Comparison of ENCODE assay signal across 13 mouse cellular contexts in the genomic region with DNA sequence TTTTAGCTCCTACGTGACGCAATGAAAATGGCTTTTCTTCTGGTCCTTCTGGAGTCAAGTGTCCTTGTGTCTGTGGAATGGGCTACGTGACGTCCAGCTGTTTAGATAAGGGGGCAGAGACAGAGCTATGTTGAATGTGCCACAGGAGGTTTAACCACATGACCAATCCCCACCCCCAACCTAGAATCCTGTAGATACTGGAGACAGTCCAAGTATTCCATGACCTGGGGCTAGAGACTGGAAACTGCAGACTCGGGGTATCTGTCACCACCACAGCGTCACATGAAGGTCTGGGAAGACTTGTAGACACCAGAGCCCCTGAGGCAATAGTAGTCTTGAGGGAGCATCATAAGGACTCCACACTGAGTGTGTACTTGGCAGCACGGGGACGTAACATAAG. TPM values are rescaled to one million over a fixed set of nuclear protein-coding genes. Genes with fewer than 3 reads are reported as not detected.
A peak's percentile ranks its signal among the peaks of the same experiment; 100 is the strongest.
DNase-seq lines count a peak whose midpoint lies in the region; ATAC-seq lines count a peak whose summit lies in the region.
"Had no signal": no experiment of that assay in that cellular context is flagged by ENCODE, and none has a peak within 500 bp of the region (broad histone marks: within the 10 kb centered on the region; RNA-seq: fewer than 3 reads in every experiment).

No protein-coding gene starts in this region.

- no peak overlapping the region for H3K4me2 ChIP-seq in heart, embryonic 12.5 days
- no peak overlapping the region for H3K4me2 ChIP-seq in midbrain, embryonic 14.5 days (ENCODE audit: low read length)
- no peak overlapping the region for H3K4me2 ChIP-seq in midbrain, embryonic 16.5 days (ENCODE audit: low read length)
- no peak overlapping the region for H3K4me2 ChIP-seq in intestine, embryonic 14.5 days (ENCODE audit: low read length)
- H3K4me2 ChIP-seq in stomach, embryonic 16.5 days (ENCODE audit: low read depth, low read length), result no peak overlapping the region
- H3K4me2 ChIP-seq: midbrain, embryonic 11.5 days had no signal

- H3K27ac ChIP-seq in heart, embryonic 12.5 days (ENCODE audit: poor library complexity, severe bottlenecking), result peak overlapping the region; percentile 55; the same call in 1 of the 2 replicates
- H3K27ac ChIP-seq in midbrain, embryonic 14.5 days (replicated peaks; ENCODE audit: low read depth, low read length), result 0 out of 2 replicates have a peak overlapping the region, but pooled peaks have one; percentile 1
- H3K27ac ChIP-seq in midbrain, embryonic 16.5 days (ENCODE audit: low read length), result no peak overlapping the region
- peak overlapping the region; percentile 79; the same call in 1 of the 2 replicates for H3K27ac ChIP-seq in intestine, embryonic 14.5 days (ENCODE audit: low read depth)
- peak overlapping the region; percentile 47; the same call in 1 of the 2 replicates for H3K27ac ChIP-seq in stomach, embryonic 16.5 days (ENCODE audit: low read length)

- intact Hi-C loops in heart, postnatal 10 days (cut with DNase I), result no loop called here

- no peaks in the 10 kb centered on the region for H3K27me3 ChIP-seq in heart, embryonic 12.5 days (replicated peaks)
- no peaks in the 10 kb centered on the region for H3K27me3 ChIP-seq in midbrain, embryonic 14.5 days (ENCODE audit: control insufficient read depth, insufficient read depth, low read length)
- no peaks in the 10 kb centered on the region for H3K27me3 ChIP-seq in midbrain, embryonic 16.5 days (ENCODE audit: control insufficient read depth, insufficient read depth, low read depth, low read length)
- H3K27me3 ChIP-seq in intestine, embryonic 14.5 days (replicated peaks; ENCODE audit: control insufficient read depth, insufficient read depth, low read length), result no peaks in the 10 kb centered on the region
- no peaks in the 10 kb centered on the region for H3K27me3 ChIP-seq in stomach, embryonic 16.5 days (ENCODE audit: control insufficient read depth, insufficient read depth, low read length)

- H3K9me3 ChIP-seq in heart, embryonic 12.5 days (replicated peaks), result no peaks in the 10 kb centered on the region
- H3K9me3 ChIP-seq in midbrain, embryonic 14.5 days (ENCODE audit: control insufficient read depth, low read length), result no peaks in the 10 kb centered on the region
- H3K9me3 ChIP-seq in midbrain, embryonic 16.5 days (replicated peaks; ENCODE audit: control insufficient read depth, low read length, poor library complexity, severe bottlenecking), result no peaks in the 10 kb centered on the region
- no peaks in the 10 kb centered on the region for H3K9me3 ChIP-seq in intestine, embryonic 14.5 days (ENCODE audit: control insufficient read depth, low read length)
- no peaks in the 10 kb centered on the region; the same call in 1 of the 2 replicates for H3K9me3 ChIP-seq in stomach, embryonic 16.5 days (replicated peaks; ENCODE audit: control insufficient read depth, low read length)
- H3K9me3 ChIP-seq: forebrain, embryonic 10.5 days; G1E had no signal

- peak; percentile 61; the same call in 1 of the 2 replicates for ATAC-seq in heart, embryonic 12.5 days (ENCODE audit: insufficient number of reproducible peaks, low FRiP score)
- no peak for ATAC-seq in midbrain, embryonic 14.5 days (ENCODE audit: low FRiP score, low TSS enrichment)
- no peak for ATAC-seq in midbrain, embryonic 16.5 days
- ATAC-seq in intestine, embryonic 14.5 days (replicated peaks; ENCODE audit: low FRiP score, low TSS enrichment, low read depth), result no peak
- ATAC-seq in stomach, embryonic 16.5 days (ENCODE audit: insufficient read depth, low FRiP score), result no peak

- H3K9ac ChIP-seq in heart, embryonic 12.5 days, result no peak overlapping the region
- no peak overlapping the region for H3K9ac ChIP-seq in midbrain, embryonic 14.5 days (replicated peaks; ENCODE audit: low read length)
- no peak overlapping the region for H3K9ac ChIP-seq in midbrain, embryonic 16.5 days (ENCODE audit: low read depth, low read length)
- H3K9ac ChIP-seq in intestine, embryonic 14.5 days (ENCODE audit: low read length), result no peak overlapping the region
- no peak overlapping the region for H3K9ac ChIP-seq in stomach, embryonic 16.5 days (ENCODE audit: low read length)

- 35% methylated on average over 8 of the region's 8 CpGs for WGBS in heart, embryonic 12.5 days
- 78% methylated on average over 8 of the region's 8 CpGs for WGBS in midbrain, embryonic 14.5 days
- WGBS in midbrain, embryonic 16.5 days, result 78% methylated on average over 8 of the region's 8 CpGs
- WGBS in intestine, embryonic 14.5 days, result 64% methylated on average over 8 of the region's 8 CpGs
- 58% methylated on average over 8 of the region's 8 CpGs for WGBS in stomach, embryonic 16.5 days

- DNase-seq in heart, postnatal 10 days, result no peak
- no peak for DNase-seq in midbrain, embryonic 14.5 days
- no peak for DNase-seq in intestine, embryonic 14.5 days (ENCODE audit: low spot score)
- no peak for DNase-seq in cerebellum, postnatal 4 days (ENCODE audit: low spot score in 2 of 2)
- no peak for DNase-seq in layer of hippocampus, adult 18-20 months (ENCODE audit: low spot score in 2 of 2)
- DNase-seq: adrenal gland, adult 8-10 months; cerebellum, postnatal 10 days had no signal

- peaks cover 36% of the 10 kb centered on the region for H3K4me1 ChIP-seq in heart, embryonic 12.5 days (replicated peaks)
- H3K4me1 ChIP-seq in midbrain, embryonic 14.5 days (ENCODE audit: control insufficient read depth, insufficient read depth, low read length), result 0 out of 2 replicates have a peak, but pooled peaks cover 4% of the 10 kb centered on the region
- H3K4me1 ChIP-seq in midbrain, embryonic 16.5 days (ENCODE audit: control insufficient read depth, insufficient read depth, low read length), result peaks cover 4% of the 10 kb centered on the region; the same call in 1 of the 2 replicates
- peaks cover 39% of the 10 kb centered on the region for H3K4me1 ChIP-seq in intestine, embryonic 14.5 days (replicated peaks; ENCODE audit: control insufficient read depth, insufficient read depth, low read length)
- peaks cover 43% of the 10 kb centered on the region for H3K4me1 ChIP-seq in stomach, embryonic 16.5 days (ENCODE audit: control insufficient read depth, insufficient read depth, low read length)

- H3K4me3 ChIP-seq in heart, embryonic 12.5 days, result no peak overlapping the region
- no peak overlapping the region for H3K4me3 ChIP-seq in midbrain, embryonic 14.5 days (replicated peaks; ENCODE audit: low read depth, low read length)
- no peak overlapping the region for H3K4me3 ChIP-seq in midbrain, embryonic 16.5 days (ENCODE audit: low read depth, low read length)
- no peak overlapping the region for H3K4me3 ChIP-seq in intestine, embryonic 14.5 days (ENCODE audit: low read depth, low read length)
- no peak overlapping the region for H3K4me3 ChIP-seq in stomach, embryonic 16.5 days (replicated peaks; ENCODE audit: low read length)
- H3K4me3 ChIP-seq: forebrain, embryonic 10.5 days had no signal

- no peaks in the 10 kb centered on the region for H3K36me3 ChIP-seq in heart, embryonic 12.5 days
- H3K36me3 ChIP-seq in midbrain, embryonic 14.5 days (ENCODE audit: control insufficient read depth, insufficient read depth, low read length), result no peaks in the 10 kb centered on the region
- no peaks in the 10 kb centered on the region for H3K36me3 ChIP-seq in midbrain, embryonic 16.5 days (ENCODE audit: control insufficient read depth, insufficient read depth, low read length)
- no peaks in the 10 kb centered on the region for H3K36me3 ChIP-seq in intestine, embryonic 14.5 days (ENCODE audit: control insufficient read depth, insufficient read depth, low read length)
- no peaks in the 10 kb centered on the region for H3K36me3 ChIP-seq in stomach, embryonic 16.5 days (ENCODE audit: control insufficient read depth, insufficient read depth, low read length)
- H3K36me3 ChIP-seq: forebrain, embryonic 10.5 days; G1E had no signal

RNA-seq across cellular contexts. Expression of a gene that starts 22.8 kb away (rescaled TPM):
- polyA plus RNA-seq in heart, embryonic 12.5 days (2016; fragmentation: Nextera tagmentation; extraction: Ambion mirVana), result 0.22 TPM in 1 of 2 replicates, not detected in the other
- under 1 TPM in 1 of 2 experiments, not detected in 1; 0.30 TPM for total RNA-seq in heart, postnatal 10 days (2021)
- 0.24 TPM in 1 of 2 replicates, not detected in the other for polyA plus RNA-seq in midbrain, embryonic 14.5 days (2014; fragmentation: Nextera tagmentation; extraction: Ambion mirVana)
- not detected in 2 replicates for polyA plus RNA-seq in midbrain, embryonic 16.5 days (2015; fragmentation: Nextera tagmentation; extraction: Ambion mirVana)
- 0.60 and 0.68 TPM in 2 replicates for polyA plus RNA-seq in intestine, embryonic 14.5 days (2014; fragmentation: Nextera tagmentation; extraction: Ambion mirVana)
- polyA plus RNA-seq in stomach, embryonic 16.5 days (2015; fragmentation: Nextera tagmentation; extraction: Ambion mirVana), result 0.51 TPM in 1 of 2 replicates, not detected in the other
- 1 to 10 TPM in 1 of 2 experiments, under 1 TPM in 1; 0.99 to 1.9 TPM for total RNA-seq in layer of hippocampus, adult 18-20 months (2021)
- total RNA-seq: G1E had no signal
- polyA plus RNA-seq: forebrain, embryonic 10.5 days; G1E; midbrain, embryonic 11.5 days had no signal

RNA-seq across cellular contexts. Expression of a gene that starts 26.0 kb away (rescaled TPM):
- 9.8 and 11.3 TPM in 2 replicates for polyA plus RNA-seq in heart, embryonic 12.5 days (2016; fragmentation: Nextera tagmentation; extraction: Ambion mirVana)
- 10 to 100 TPM; 15.3 to 18.4 TPM for total RNA-seq in heart, postnatal 10 days (2021)
- polyA plus RNA-seq in midbrain, embryonic 14.5 days (2014; fragmentation: Nextera tagmentation; extraction: Ambion mirVana), result 1.3 and 3.5 TPM in 2 replicates
- 2.0 and 2.2 TPM in 2 replicates for polyA plus RNA-seq in midbrain, embryonic 16.5 days (2015; fragmentation: Nextera tagmentation; extraction: Ambion mirVana)
- polyA plus RNA-seq in intestine, embryonic 14.5 days (2014; fragmentation: Nextera tagmentation; extraction: Ambion mirVana), result 34.3 and 35.5 TPM in 2 replicates
- polyA plus RNA-seq in stomach, embryonic 16.5 days (2015; fragmentation: Nextera tagmentation; extraction: Ambion mirVana), result 25.8 and 29.4 TPM in 2 replicates
- total RNA-seq in layer of hippocampus, adult 18-20 months (2021), result 10 to 100 TPM in 1 of 2 experiments, 1 to 10 TPM in 1; 9.4 to 11.6 TPM
